Mouse (Mus musculus) liver, embryonic 16.5 days (tissue): ENCODE measurements around the gene Otub2. TPM values are rescaled to one million over a fixed set of nuclear protein-coding genes. Genes with fewer than 3 reads are reported as not detected.
"Not testable (repeated sequence)": the region's sequence is repeated elsewhere in the genome, so short reads cannot be mapped to it uniquely, and the experiment has no call there.

ENCODE experiments used
- ATAC-seq: fragments of 200-750 bp; cut with Nextera tagmentation; 2 replicates; pipeline ENCODE4 v1.8.0; 2017; ENCODE audit warnings: low read depth, mild to moderate bottlenecking, moderate number of reproducible peaks, moderate library complexity
- H3K27ac ChIP-seq: fragments of 300-500 bp; sonication (generic); 2 replicates; pipeline ENCODE4 v1.5.1; 2014; ENCODE audit warnings: mild to moderate bottlenecking, low read length
- H3K27me3 ChIP-seq: fragments of 300-500 bp; sonication (generic); 2 replicates; pipeline ENCODE4 v1.6.1; 2014; ENCODE audit warnings: low read depth, low read length, mixed read lengths; ENCODE audit not compliant: control insufficient read depth, insufficient read depth
- H3K36me3 ChIP-seq: fragments of 300-500 bp; sonication (generic); 2 replicates; pipeline ENCODE4 v1.6.1; 2014; ENCODE audit warnings: mild to moderate bottlenecking; ENCODE audit not compliant: control insufficient read depth, insufficient read depth
- H3K4me1 ChIP-seq: fragments of 300-500 bp; sonication (generic); 2 replicates; pipeline ENCODE4 v1.6.1; 2014; ENCODE audit warnings: low read depth, low read length, mixed read lengths; ENCODE audit not compliant: control insufficient read depth
- H3K4me2 ChIP-seq: fragments of 300-500 bp; sonication (generic); 2 replicates; pipeline ENCODE4 v1.6.1; 2014; ENCODE audit warnings: low read depth, low read length, mixed read lengths
- H3K4me3 ChIP-seq: fragments of 300-500 bp; sonication (generic); 2 replicates; pipeline ENCODE4 v1.5.1; 2014; ENCODE audit warnings: low read depth, mild to moderate bottlenecking, low read length
- H3K9ac ChIP-seq: fragments of 300-500 bp; sonication (generic); 2 replicates; pipeline ENCODE4 v1.6.1; 2014; ENCODE audit warnings: low read depth, low read length
- H3K9me3 ChIP-seq: fragments of 300-500 bp; sonication (generic); replicated peaks from 2 replicates; pipeline ENCODE4 v1.6.1; 2016; ENCODE audit warnings: low read length; ENCODE audit not compliant: control insufficient read depth
- WGBS: fragments of 180-500 bp; shearing (Covaris S2); extraction: QIAGEN DNeasy Blood & Tissue Kit; methylation state at CpG from one replicate; pipeline ENCODE4 v1.1.7; 2014; ENCODE audit not compliant: insufficient replicate concordance; 5-methylcytosine and 5-hydroxymethylcytosine counted together
- polyA plus RNA-seq: library from polyadenylated mRNA; unstranded; fragments of >200 nt; fragmentation: Nextera tagmentation; extraction: Ambion mirVana; gene quantifications from 2 replicates; pipeline ENCODE4 v1.2.1, GENCODE M21; 2015

The Otub2 gene
- polyA plus RNA-seq, 1 experiment from 2014 or later = 31.4 TPM

- H3K9me3 ChIP-seq, H3K9ac ChIP-seq, H3K27me3 ChIP-seq, H3K4me2 ChIP-seq, H3K4me3 ChIP-seq, H3K4me1 ChIP-seq, H3K36me3 ChIP-seq, H3K27ac ChIP-seq, ATAC-seq: not testable (repeated sequence)
- 34% methylated on average over 6 of the region's 7 CpGs for WGBS
These were observed 55.8 kb downstream of the Otub2 start for GRCm38 (mm10) chr12:103444261-103444660.

DNA sequence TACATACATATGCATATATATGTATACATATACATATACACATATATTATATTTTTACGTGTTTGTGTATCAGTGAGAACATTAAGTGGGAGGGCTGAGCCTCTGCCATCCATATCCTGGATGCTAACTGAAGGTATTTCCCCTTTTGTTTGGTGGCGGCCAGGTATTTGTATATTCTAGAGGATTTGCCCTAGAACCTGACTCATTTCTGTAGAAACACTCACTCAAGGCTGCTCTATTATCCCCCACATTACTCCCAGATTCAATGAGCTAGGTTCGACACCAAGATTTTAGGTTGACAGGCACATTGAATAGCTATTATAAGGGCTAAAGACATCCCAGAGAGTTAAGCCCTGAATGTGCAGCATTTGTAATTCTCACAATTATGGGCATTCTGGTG, 56.6 kb downstream of the Otub2 start:
- no peaks in the 10 kb centered on the region for H3K9me3 ChIP-seq
- 64% methylated on average over 3 of the region's 3 CpGs for WGBS
- no peaks in the 10 kb centered on the region for H3K36me3 ChIP-seq
- no peak overlapping the region for H3K4me3 ChIP-seq
- no peaks in the 10 kb centered on the region for H3K4me1 ChIP-seq
- no peak overlapping the region for H3K4me2 ChIP-seq
- no peak overlapping the region for H3K9ac ChIP-seq
- no peak for ATAC-seq
- H3K27ac ChIP-seq = no peak overlapping the region
- H3K27me3 ChIP-seq = no peaks in the 10 kb centered on the region

- Histone ChIP-seq H3K4me3 (no peak overlapping the region), H3K9ac (no peak overlapping the region), H3K4me2 (no peak overlapping the region), H3K27ac (no peak overlapping the region), H3K9me3 (no peaks in the 10 kb centered on the region), H3K4me1 (no peaks in the 10 kb centered on the region), H3K27me3 (no peaks in the 10 kb centered on the region), H3K36me3 (no peaks in the 10 kb centered on the region)
- no peak for ATAC-seq
These were observed 64.9 kb downstream of the Otub2 start for GRCm38 (mm10) chr12:103453361-103453760.

Other genes with a start within 250 kb of the Otub2 start
- not detected in 2 replicates for gene Prima1, start 146.5 kb upstream of the Otub2 start, polyA plus RNA-seq
- gene Fam181a, start 77.7 kb upstream of the Otub2 start, polyA plus RNA-seq = not detected in 2 replicates
- 3.8 and 4.5 TPM in 2 replicates for gene Asb2, start 32.7 kb upstream of the Otub2 start, polyA plus RNA-seq
- 0.11 TPM in 1 of 2 replicates, not detected in the other for gene 9330161L09Rik, start 19.1 kb downstream of the Otub2 start, polyA plus RNA-seq
- 33.8 and 40.9 TPM in 2 replicates for gene Ddx24, start 37.1 kb downstream of the Otub2 start, polyA plus RNA-seq
- 16.2 and 20.8 TPM in 2 replicates for gene Ifi27, start 45.5 kb downstream of the Otub2 start, polyA plus RNA-seq
- gene Ifi27l2a, start 55.0 kb downstream of the Otub2 start, polyA plus RNA-seq = 8.1 and 9.6 TPM in 2 replicates
- gene Ifi27l2b, start 68.5 kb downstream of the Otub2 start, polyA plus RNA-seq = 0.31 TPM in 1 of 2 replicates, not detected in the other
- gene Ppp4r4, start 143.6 kb downstream of the Otub2 start, polyA plus RNA-seq = 1.5 and 1.6 TPM in 2 replicates
- gene Serpina10, start 242.8 kb downstream of the Otub2 start, polyA plus RNA-seq = 47.0 and 51.0 TPM in 2 replicates